Comparison of ENCODE assay signal across 8 mouse cellular contexts in genomic region chr13:97070931-97071625, GRCm38 (mm10). TPM values are rescaled to one million over a fixed set of nuclear protein-coding genes. Genes with fewer than 3 reads are reported as not detected.
DNase-seq lines count a peak whose midpoint lies in the region; ATAC-seq lines count a peak whose summit lies in the region.

No protein-coding gene starts in this region.

- peak overlapping the region; percentile 81 for H3K9ac ChIP-seq in forebrain, embryonic 12.5 days
- peak overlapping the region; percentile 73 for H3K9ac ChIP-seq in intestine, embryonic 16.5 days (ENCODE audit: low read depth, low read length)
- peak overlapping the region; percentile 79 for H3K9ac ChIP-seq in midbrain, embryonic 12.5 days (replicated peaks)

- peak; percentile 30 to 48 for DNase-seq in layer of hippocampus, postnatal 10 days (ENCODE audit: low spot score in 2 of 2)
- DNase-seq in layer of hippocampus, adult 11-12 months (ENCODE audit: low spot score), result no peak
- DNase-seq in brain, adult 2 months (ENCODE audit: low read depth, low spot score), result peak; percentile 62
- DNase-seq in testis, postnatal 14 days (ENCODE audit: low spot score), result peak; percentile 80
- DNase-seq in urinary bladder, adult 2 months (ENCODE audit: low spot score), result no peak

- peaks cover 14% of the 10 kb centered on the region for H3K4me1 ChIP-seq in forebrain, embryonic 12.5 days
- peaks cover 5% of the 10 kb centered on the region for H3K4me1 ChIP-seq in intestine, embryonic 16.5 days (ENCODE audit: control insufficient read depth, insufficient read depth, low read length)
- peaks cover 13% of the 10 kb centered on the region for H3K4me1 ChIP-seq in midbrain, embryonic 12.5 days

- WGBS in forebrain, embryonic 12.5 days, result under 1% methylated on average over 82 of the region's 85 CpGs
- 1% methylated on average over 75 of the region's 85 CpGs for WGBS in intestine, embryonic 16.5 days
- under 1% methylated on average over 56 of the region's 85 CpGs for WGBS in midbrain, embryonic 12.5 days

- peak; percentile 75 for ATAC-seq in forebrain, embryonic 12.5 days (ENCODE audit: low FRiP score)
- ATAC-seq in intestine, embryonic 16.5 days, result peak; percentile 79
- peak; percentile 80 for ATAC-seq in midbrain, embryonic 12.5 days (ENCODE audit: low FRiP score, low read depth)

- H3K4me3 ChIP-seq in forebrain, embryonic 12.5 days (replicated peaks), result peak overlapping the region; percentile 88
- H3K4me3 ChIP-seq in intestine, embryonic 16.5 days (ENCODE audit: low read length), result peak overlapping the region; percentile 79
- peak overlapping the region; percentile 84 for H3K4me3 ChIP-seq in midbrain, embryonic 12.5 days

- H3K4me2 ChIP-seq in forebrain, embryonic 12.5 days, result peak overlapping the region; percentile 93
- H3K4me2 ChIP-seq in intestine, embryonic 16.5 days (ENCODE audit: low read depth, low read length), result peak overlapping the region; percentile 99
- peak overlapping the region; percentile 92 for H3K4me2 ChIP-seq in midbrain, embryonic 12.5 days (replicated peaks)

- peaks cover 32% of the 10 kb centered on the region for H3K27me3 ChIP-seq in forebrain, embryonic 12.5 days
- H3K27me3 ChIP-seq in intestine, embryonic 16.5 days (replicated peaks; ENCODE audit: control insufficient read depth, insufficient read depth, low read length), result 0 out of 2 replicates have a peak, but pooled peaks cover 5% of the 10 kb centered on the region
- H3K27me3 ChIP-seq in midbrain, embryonic 12.5 days, result peaks cover 16% of the 10 kb centered on the region

- no peaks in the 10 kb centered on the region for H3K36me3 ChIP-seq in forebrain, embryonic 12.5 days (replicated peaks)
- H3K36me3 ChIP-seq in intestine, embryonic 16.5 days (ENCODE audit: control insufficient read depth, insufficient read depth, low read length), result no peaks in the 10 kb centered on the region
- no peaks in the 10 kb centered on the region for H3K36me3 ChIP-seq in midbrain, embryonic 12.5 days

- peak overlapping the region; percentile 73; the same call in 1 of the 2 replicates for H3K27ac ChIP-seq in forebrain, embryonic 12.5 days
- H3K27ac ChIP-seq in intestine, embryonic 16.5 days (ENCODE audit: low read length), result no peak overlapping the region
- H3K27ac ChIP-seq in midbrain, embryonic 12.5 days (replicated peaks), result peak overlapping the region; percentile 86

- no peaks in the 10 kb centered on the region for H3K9me3 ChIP-seq in forebrain, embryonic 12.5 days
- H3K9me3 ChIP-seq in intestine, embryonic 16.5 days (ENCODE audit: control insufficient read depth, low read length), result no peaks in the 10 kb centered on the region
- H3K9me3 ChIP-seq in midbrain, embryonic 12.5 days, result no peaks in the 10 kb centered on the region

RNA-seq across cellular contexts. Expression of gene Fam169a, which starts 4.0 kb away (rescaled TPM):
- total RNA-seq in layer of hippocampus, postnatal 10 days (2021), result 10 to 100 TPM; 37.8 to 40.0 TPM
- 12.3 and 12.5 TPM in 2 replicates for polyA plus RNA-seq in forebrain, embryonic 12.5 days (2016; fragmentation: Nextera tagmentation; extraction: Ambion mirVana)
- polyA plus RNA-seq in intestine, embryonic 16.5 days (2015; fragmentation: Nextera tagmentation; extraction: Ambion mirVana), result 1.2 and 1.4 TPM in 2 replicates
- polyA plus RNA-seq in midbrain, embryonic 12.5 days (2016; fragmentation: Nextera tagmentation; extraction: Ambion mirVana), result 12.9 and 13.4 TPM in 2 replicates
- 0.18 and 0.21 TPM in 2 replicates for polyA plus RNA-seq in urinary bladder, adult 2 months (2012; rRNA removed)

RNA-seq across cellular contexts. Expression of gene Gm6169, which starts 28.0 kb away (rescaled TPM):
- 1 to 10 TPM in 1 of 2 experiments, not detected in 1; 5.7 TPM for total RNA-seq in layer of hippocampus, postnatal 10 days (2021)
- polyA plus RNA-seq in forebrain, embryonic 12.5 days (2016; fragmentation: Nextera tagmentation; extraction: Ambion mirVana), result 0.83 and 1.2 TPM in 2 replicates
- 3.0 and 3.6 TPM in 2 replicates for polyA plus RNA-seq in intestine, embryonic 16.5 days (2015; fragmentation: Nextera tagmentation; extraction: Ambion mirVana)
- polyA plus RNA-seq in midbrain, embryonic 12.5 days (2016; fragmentation: Nextera tagmentation; extraction: Ambion mirVana), result 0.24 and 0.85 TPM in 2 replicates
- 8.9 and 12.4 TPM in 2 replicates for polyA plus RNA-seq in urinary bladder, adult 2 months (2012; rRNA removed)

RNA-seq across cellular contexts. Expression of gene 1700029F12Rik, which starts 36.9 kb away (rescaled TPM):
- not detected for total RNA-seq in layer of hippocampus, postnatal 10 days (2021)
- polyA plus RNA-seq in forebrain, embryonic 12.5 days (2016; fragmentation: Nextera tagmentation; extraction: Ambion mirVana), result not detected in 2 replicates
- not detected in 2 replicates for polyA plus RNA-seq in intestine, embryonic 16.5 days (2015; fragmentation: Nextera tagmentation; extraction: Ambion mirVana)
- not detected in 2 replicates for polyA plus RNA-seq in midbrain, embryonic 12.5 days (2016; fragmentation: Nextera tagmentation; extraction: Ambion mirVana)
- polyA plus RNA-seq in urinary bladder, adult 2 months (2012; rRNA removed), result 0.06 and 0.13 TPM in 2 replicates

Comparison
In these comparisons a context has a peak if more than half of its experiments do, and no peak if none do; other contexts are left out.
1. DNase-seq: peak in layer of hippocampus, postnatal 10 days (2 of 2), brain, adult 2 months (single experiment) and testis, postnatal 14 days (single experiment); none in layer of hippocampus, adult 11-12 months (single experiment) and urinary bladder, adult 2 months (single experiment).
2. Peak in every context shown above with its lines, with median percentiles within 50 percentile points of each other: ATAC-seq, H3K4me2 ChIP-seq, H3K4me3 ChIP-seq and H3K9ac ChIP-seq.